Mouse (Mus musculus): ENCODE measurements around the gene Clic1. TPM values are rescaled to one million over a fixed set of nuclear protein-coding genes. Genes with fewer than 3 reads are reported as not detected.

Clic1 gene
- 173 and 182 TPM in 2 replicates for polyA plus RNA-seq (2011; ENCODE audit: insufficient read depth, insufficient read length, low read depth, missing spikeins)

GRCm38 (mm10) chr17:35049561-35050016, at the start of gene Clic1:
Gene Clic1 (plus strand): TSS chr17:35049966.
- H3K36me3 ChIP-seq (ENCODE audit: control insufficient read depth, insufficient read depth, low read length, poor library complexity, severe bottlenecking) = peaks cover 14% of the 10 kb centered on the region
- no peaks in the 10 kb centered on the region for H3K9me3 ChIP-seq (replicated peaks; ENCODE audit: control insufficient read depth, insufficient read depth, low read length, poor library complexity, severe bottlenecking)
- H3K27me3 ChIP-seq (ENCODE audit: control insufficient read depth, insufficient read depth, low read length, poor library complexity, severe bottlenecking) = no peaks in the 10 kb centered on the region
- H3K27ac ChIP-seq (ENCODE audit: insufficient read depth, low read length) = peak within 1 kb of the TSS; percentile 70
- peaks cover 9% of the 10 kb centered on the region for H3K4me1 ChIP-seq (ENCODE audit: control insufficient read depth, insufficient read depth, low read length)
- peak within 1 kb of the TSS; percentile 94 for H3K9ac ChIP-seq (ENCODE audit: low read depth, poor library complexity, severe bottlenecking)
- H3K4me3 ChIP-seq (ENCODE audit: low read depth, low read length) = peak within 1 kb of the TSS; percentile 90
- TF ChIP-seq EP300 (IDR thresholded peaks at IDR 0.05; ENCODE audit: insufficient read depth, low read depth, low read length) (no peak), CTCF (IDR thresholded peaks at IDR 0.05; ENCODE audit: low read depth, low read length) (no peak), POLR2A (IDR thresholded peaks at IDR 0.05; ENCODE audit: insufficient read depth, low read length) (no peak)

GRCm38 (mm10) chr17:35000717-35001451, 48.9 kb upstream of the Clic1 start, which contains the start of gene Vars:
Gene Vars (plus strand): TSS chr17:35000987.
- H3K4me1 ChIP-seq (ENCODE audit: control insufficient read depth, insufficient read depth, low read length) = peaks cover 5% of the 10 kb centered on the region
- H3K4me3 ChIP-seq (ENCODE audit: low read depth, low read length) = peak within 1 kb of the TSS; percentile 94
- H3K27ac ChIP-seq (ENCODE audit: insufficient read depth, low read length) = peak within 1 kb of the TSS; percentile 85
- H3K9ac ChIP-seq (ENCODE audit: low read depth, poor library complexity, severe bottlenecking) = peak within 1 kb of the TSS; percentile 92
- no peaks in the 10 kb centered on the region for H3K27me3 ChIP-seq (ENCODE audit: control insufficient read depth, insufficient read depth, low read length, poor library complexity, severe bottlenecking)
- H3K36me3 ChIP-seq (ENCODE audit: control insufficient read depth, insufficient read depth, low read length, poor library complexity, severe bottlenecking) = peaks cover 23% of the 10 kb centered on the region
- H3K9me3 ChIP-seq (replicated peaks; ENCODE audit: control insufficient read depth, insufficient read depth, low read length, poor library complexity, severe bottlenecking) = no peaks in the 10 kb centered on the region
- TF ChIP-seq CTCF (IDR thresholded peaks at IDR 0.05; ENCODE audit: low read depth, low read length) (no peak), POLR2A (IDR thresholded peaks at IDR 0.05; ENCODE audit: insufficient read depth, low read length) (peak; percentile 63), EP300 (IDR thresholded peaks at IDR 0.05; ENCODE audit: insufficient read depth, low read depth, low read length) (peak; percentile 31; the same call in 1 of the 2 replicates)

- H3K4me1 ChIP-seq (ENCODE audit: control insufficient read depth, insufficient read depth, low read length) = peaks cover 5% of the 10 kb centered on the region
- no peaks in the 10 kb centered on the region for H3K9me3 ChIP-seq (replicated peaks; ENCODE audit: control insufficient read depth, insufficient read depth, low read length, poor library complexity, severe bottlenecking)
- H3K27ac ChIP-seq (ENCODE audit: insufficient read depth, low read length) = peak overlapping the region; percentile 47
- TF ChIP-seq CTCF (IDR thresholded peaks at IDR 0.05; ENCODE audit: low read depth, low read length) = no peak
- TF ChIP-seq POLR2A (IDR thresholded peaks at IDR 0.05; ENCODE audit: insufficient read depth, low read length) = no peak
- TF ChIP-seq EP300 (IDR thresholded peaks at IDR 0.05; ENCODE audit: insufficient read depth, low read depth, low read length) = no peak
- H3K36me3 ChIP-seq (ENCODE audit: control insufficient read depth, insufficient read depth, low read length, poor library complexity, severe bottlenecking) = peaks cover 26% of the 10 kb centered on the region
- peak overlapping the region; percentile 91 for H3K4me3 ChIP-seq (ENCODE audit: low read depth, low read length)
- H3K9ac ChIP-seq (ENCODE audit: low read depth, poor library complexity, severe bottlenecking) = peak overlapping the region; percentile 92
- no peaks in the 10 kb centered on the region for H3K27me3 ChIP-seq (ENCODE audit: control insufficient read depth, insufficient read depth, low read length, poor library complexity, severe bottlenecking)
Observed at GRCm38 (mm10) chr17:35001452-35002152, 48.2 kb upstream of the Clic1 start.

- no peak for TF ChIP-seq CTCF (IDR thresholded peaks at IDR 0.05; ENCODE audit: low read depth, low read length)
- TF ChIP-seq POLR2A (IDR thresholded peaks at IDR 0.05; ENCODE audit: insufficient read depth, low read length) = no peak
- peaks cover 3% of the 10 kb centered on the region for H3K4me1 ChIP-seq (ENCODE audit: control insufficient read depth, insufficient read depth, low read length)
- H3K27me3 ChIP-seq (ENCODE audit: control insufficient read depth, insufficient read depth, low read length, poor library complexity, severe bottlenecking) = no peaks in the 10 kb centered on the region
- no peaks in the 10 kb centered on the region for H3K9me3 ChIP-seq (replicated peaks; ENCODE audit: control insufficient read depth, insufficient read depth, low read length, poor library complexity, severe bottlenecking)
- peak overlapping the region; percentile 17; the same call in 1 of the 2 replicates for H3K27ac ChIP-seq (ENCODE audit: insufficient read depth, low read length)
- peak overlapping the region; percentile 92 for H3K9ac ChIP-seq (ENCODE audit: low read depth, poor library complexity, severe bottlenecking)
- peak overlapping the region; percentile 91 for H3K4me3 ChIP-seq (ENCODE audit: low read depth, low read length)
- peaks cover 31% of the 10 kb centered on the region for H3K36me3 ChIP-seq (ENCODE audit: control insufficient read depth, insufficient read depth, low read length, poor library complexity, severe bottlenecking)
Observed at GRCm38 (mm10) chr17:35002153-35002865, 47.5 kb upstream of the Clic1 start.

- Histone ChIP-seq H3K9ac (ENCODE audit: low read depth, poor library complexity, severe bottlenecking) (peak overlapping the region; percentile 92; the same call in 1 of the 2 replicates), H3K27ac (ENCODE audit: insufficient read depth, low read length) (no peak overlapping the region), H3K9me3 (replicated peaks; ENCODE audit: control insufficient read depth, insufficient read depth, low read length, poor library complexity, severe bottlenecking) (no peaks in the 10 kb centered on the region), H3K4me3 (ENCODE audit: low read depth, low read length) (no peak overlapping the region), H3K27me3 (ENCODE audit: control insufficient read depth, insufficient read depth, low read length, poor library complexity, severe bottlenecking) (no peaks in the 10 kb centered on the region), H3K4me1 (ENCODE audit: control insufficient read depth, insufficient read depth, low read length) (peaks cover 3% of the 10 kb centered on the region), H3K36me3 (ENCODE audit: control insufficient read depth, insufficient read depth, low read length, poor library complexity, severe bottlenecking) (peaks cover 30% of the 10 kb centered on the region)
- no peak for TF ChIP-seq EP300 (IDR thresholded peaks at IDR 0.05; ENCODE audit: insufficient read depth, low read depth, low read length)
- no peak for TF ChIP-seq CTCF (IDR thresholded peaks at IDR 0.05; ENCODE audit: low read depth, low read length)
- TF ChIP-seq POLR2A (IDR thresholded peaks at IDR 0.05; ENCODE audit: insufficient read depth, low read length) = no peak
Observed at GRCm38 (mm10) chr17:35003022-35003838, 46.5 kb upstream of the Clic1 start.

All from ES-Bruce4 (cell line).